Mouse (Mus musculus) forebrain, embryonic 14.5 days (tissue): ENCODE results near the gene Wwp2. TPM values are rescaled to one million over a fixed set of nuclear protein-coding genes. Genes with fewer than 3 reads are reported as not detected.

Source experiments
- ATAC-seq: fragments of 200-750 bp; cut with Nextera tagmentation; 2 replicates; pipeline ENCODE4 v1.8.0; 2017; ENCODE audit warnings: mild to moderate bottlenecking, moderate library complexity
- DNase-seq: peaks from one replicate; pipeline ENCODE4 v3.0.0-alpha.2; 2015; ENCODE audit warnings: low spot score
- H3K27ac ChIP-seq: fragments of 300-500 bp; sonication (generic); 2 replicates; pipeline ENCODE4 v1.5.1; 2014; ENCODE audit warnings: low read depth, mild to moderate bottlenecking, control low read depth, low read length, moderate library complexity
- H3K27me3 ChIP-seq: fragments of 300-500 bp; sonication (generic); replicated peaks from 2 replicates; pipeline ENCODE4 v1.6.1; 2014; ENCODE audit warnings: low read length, control low read depth, mixed read lengths; ENCODE audit not compliant: control insufficient read depth, insufficient read depth
- H3K36me3 ChIP-seq: fragments of 300-500 bp; sonication (generic); 2 replicates; pipeline ENCODE4 v1.6.1; 2014; ENCODE audit warnings: low read length, control low read depth; ENCODE audit not compliant: control insufficient read depth, insufficient read depth
- H3K4me1 ChIP-seq: fragments of 300-500 bp; sonication (generic); 2 replicates; pipeline ENCODE4 v1.6.1; 2014; ENCODE audit warnings: antibody characterized with exemption, low read length, control low read depth; ENCODE audit not compliant: control insufficient read depth, insufficient read depth
- H3K4me2 ChIP-seq: fragments of 300-500 bp; sonication (generic); 2 replicates; pipeline ENCODE4 v1.6.1; 2014; ENCODE audit warnings: mild to moderate bottlenecking, control low read depth, low read length
- H3K4me3 ChIP-seq: fragments of 300-500 bp; sonication (generic); 2 replicates; pipeline ENCODE4 v1.5.1; 2014; ENCODE audit warnings: low read depth, low read length, control low read depth
- H3K9ac ChIP-seq: fragments of 300-500 bp; sonication (generic); 2 replicates; pipeline ENCODE4 v1.6.1; 2014; ENCODE audit warnings: mild to moderate bottlenecking, low read length, control low read depth, moderate library complexity
- H3K9me3 ChIP-seq: fragments of 300-500 bp; sonication (generic); replicated peaks from 2 replicates; pipeline ENCODE4 v1.6.1; 2016; ENCODE audit warnings: low read length, control low read depth, mixed read lengths; ENCODE audit not compliant: control insufficient read depth
- WGBS: fragments of 180-500 bp; shearing (Covaris S2); extraction: QIAGEN DNeasy Blood & Tissue Kit; methylation state at CpG from one replicate; pipeline ENCODE4 v1.1.7; 2014; 5-methylcytosine and 5-hydroxymethylcytosine counted together
- polyA plus RNA-seq: library from polyadenylated mRNA; unstranded; fragments of >200 nt; fragmentation: Nextera tagmentation; extraction: Ambion mirVana; gene quantifications from 2 replicates; pipeline ENCODE4 v1.2.1, GENCODE M21; 2014

The Wwp2 gene
- polyA plus RNA-seq, 1 experiment from 2014 or later, result 40.4 TPM

GRCm38 (mm10) chr8:107439880-107440625 lies 3.9 kb downstream of the Wwp2 start:
- no peaks in the 10 kb centered on the region for H3K9me3 ChIP-seq
- H3K4me1 ChIP-seq, result peaks cover 9% of the 10 kb centered on the region; the same call in 1 of the 2 replicates
- H3K36me3 ChIP-seq, result no peaks in the 10 kb centered on the region
- H3K4me2 ChIP-seq, result no peak overlapping the region
- DNase-seq (no peak), ATAC-seq (no peak)
- no peak overlapping the region for H3K9ac ChIP-seq
- WGBS, result 77% methylated on average over 3 of the region's 3 CpGs
- H3K27ac ChIP-seq, result no peak overlapping the region
- H3K4me3 ChIP-seq, result no peak overlapping the region
- no peaks in the 10 kb centered on the region for H3K27me3 ChIP-seq

GRCm38 (mm10) chr8:107444626-107445025 lies 8.5 kb downstream of the Wwp2 start:
- 73% methylated on average over 3 of the region's 3 CpGs for WGBS
- no peak overlapping the region for H3K9ac ChIP-seq
- H3K4me3 ChIP-seq, result no peak overlapping the region
- no peaks in the 10 kb centered on the region for H3K36me3 ChIP-seq
- H3K27ac ChIP-seq, result no peak overlapping the region
- DNase-seq, result no peak
- no peak overlapping the region for H3K4me2 ChIP-seq
- no peaks in the 10 kb centered on the region for H3K27me3 ChIP-seq
- H3K4me1 ChIP-seq, result no peaks in the 10 kb centered on the region; the same call in 1 of the 2 replicates
- H3K9me3 ChIP-seq, result no peaks in the 10 kb centered on the region
- ATAC-seq, result no peak

- no peak for DNase-seq
- no peaks in the 10 kb centered on the region; the same call in 1 of the 2 replicates for H3K4me1 ChIP-seq
- no peaks in the 10 kb centered on the region for H3K27me3 ChIP-seq
- no peaks in the 10 kb centered on the region for H3K36me3 ChIP-seq
- no peaks in the 10 kb centered on the region for H3K9me3 ChIP-seq
- ATAC-seq, result no peak
- no peak overlapping the region for H3K9ac ChIP-seq
- no peak overlapping the region for H3K27ac ChIP-seq
- no peak overlapping the region for H3K4me2 ChIP-seq
- H3K4me3 ChIP-seq, result no peak overlapping the region
Observed at GRCm38 (mm10) chr8:107447713-107448112, 11.5 kb downstream of the Wwp2 start.

- DNase-seq (no peak), ATAC-seq (no peak)
- Histone ChIP-seq H3K9me3 (no peaks in the 10 kb centered on the region), H3K36me3 (peaks cover 2% of the 10 kb centered on the region), H3K9ac (no peak overlapping the region), H3K4me3 (no peak overlapping the region), H3K4me1 (no peaks in the 10 kb centered on the region; the same call in 1 of the 2 replicates), H3K4me2 (no peak overlapping the region), H3K27me3 (no peaks in the 10 kb centered on the region), H3K27ac (no peak overlapping the region)
- 65% methylated on average over 4 of the region's 4 CpGs for WGBS
Observed at GRCm38 (mm10) chr8:107448382-107448889, 12.3 kb downstream of the Wwp2 start.

- DNase-seq (no peak), ATAC-seq (no peak)
- Histone ChIP-seq H3K36me3 (peaks cover 7% of the 10 kb centered on the region), H3K27me3 (no peaks in the 10 kb centered on the region), H3K27ac (no peak overlapping the region), H3K9ac (no peak overlapping the region), H3K4me2 (no peak overlapping the region), H3K9me3 (no peaks in the 10 kb centered on the region), H3K4me1 (no peaks in the 10 kb centered on the region; the same call in 1 of the 2 replicates), H3K4me3 (no peak overlapping the region)
- 30% methylated on average over 8 of the region's 8 CpGs for WGBS
Observed at GRCm38 (mm10) chr8:107449130-107449529, 13.0 kb downstream of the Wwp2 start.

DNA sequence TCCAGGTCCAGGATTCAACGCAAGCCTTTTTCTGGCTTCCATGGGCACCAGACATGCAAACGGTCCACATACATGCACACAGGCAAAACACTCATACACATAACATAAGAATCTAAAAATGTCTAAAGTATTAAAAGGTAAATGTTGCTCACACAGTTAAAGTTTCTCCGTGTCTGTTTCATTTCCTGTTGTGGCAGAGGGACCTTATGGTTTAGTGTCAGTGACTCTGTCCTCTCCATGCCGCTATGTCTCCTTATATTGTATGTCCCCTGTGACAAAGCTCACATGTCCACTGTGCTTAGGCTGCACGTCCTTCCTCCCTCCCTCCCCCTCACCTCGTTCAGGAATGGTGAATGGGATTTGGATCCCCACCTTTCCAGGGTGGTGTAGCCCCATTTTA lies 13.5 kb downstream of the Wwp2 start:
- WGBS, result 85% methylated on average over 6 of the region's 6 CpGs
- Histone ChIP-seq H3K4me1 (no peaks in the 10 kb centered on the region; the same call in 1 of the 2 replicates), H3K4me2 (no peak overlapping the region), H3K27ac (no peak overlapping the region), H3K9ac (no peak overlapping the region), H3K9me3 (no peaks in the 10 kb centered on the region), H3K4me3 (no peak overlapping the region), H3K36me3 (peaks cover 7% of the 10 kb centered on the region), H3K27me3 (no peaks in the 10 kb centered on the region)
- DNase-seq, result no peak
- no peak for ATAC-seq

GRCm38 (mm10) chr8:107451414-107452066 lies 15.4 kb downstream of the Wwp2 start:
- peak; percentile 5 for DNase-seq
- 87% methylated on average over 13 of the region's 13 CpGs for WGBS
- no peak overlapping the region for H3K4me2 ChIP-seq

GRCm38 (mm10) chr8:107453386-107453785 lies 17.2 kb downstream of the Wwp2 start:
- H3K27ac ChIP-seq, result no peak overlapping the region
- H3K4me1 ChIP-seq, result no peaks in the 10 kb centered on the region; the same call in 1 of the 2 replicates
- H3K36me3 ChIP-seq, result peaks cover 17% of the 10 kb centered on the region
- H3K27me3 ChIP-seq, result no peaks in the 10 kb centered on the region
- 93% methylated on average over 11 of the region's 11 CpGs for WGBS
- no peak overlapping the region for H3K9ac ChIP-seq
- H3K4me3 ChIP-seq, result no peak overlapping the region
- DNase-seq, result no peak
- no peaks in the 10 kb centered on the region for H3K9me3 ChIP-seq
- ATAC-seq, result no peak
- no peak overlapping the region for H3K4me2 ChIP-seq

More at GRCm38 (mm10) chr8:107451414-107452066, 15.4 kb downstream of the Wwp2 start:
- H3K9ac ChIP-seq, result no peak overlapping the region
- no peak overlapping the region for H3K27ac ChIP-seq
- no peak overlapping the region for H3K4me3 ChIP-seq
- no peak for ATAC-seq
- H3K27me3 ChIP-seq, result no peaks in the 10 kb centered on the region
- peaks cover 7% of the 10 kb centered on the region for H3K36me3 ChIP-seq
- no peaks in the 10 kb centered on the region; the same call in 1 of the 2 replicates for H3K4me1 ChIP-seq
- no peaks in the 10 kb centered on the region for H3K9me3 ChIP-seq

GRCm38 (mm10) chr8:107455268-107455667 lies 19.1 kb downstream of the Wwp2 start:
- WGBS, result 20% methylated on average over 3 of the region's 3 CpGs
- peak; percentile 74 for DNase-seq
- no peak overlapping the region for H3K4me3 ChIP-seq

More at GRCm38 (mm10) chr8:107455268-107455667, 19.1 kb downstream of the Wwp2 start:
- Histone ChIP-seq H3K27me3 (no peaks in the 10 kb centered on the region), H3K27ac (no peak overlapping the region), H3K36me3 (peaks cover 23% of the 10 kb centered on the region), H3K9me3 (no peaks in the 10 kb centered on the region), H3K9ac (no peak overlapping the region), H3K4me1 (no peaks in the 10 kb centered on the region), H3K4me2 (no peak overlapping the region)
- no peak for ATAC-seq
